Mouse (Mus musculus) naive thymus-derived CD4-positive, alpha-beta T cell, adult 2 months (primary cell): ENCODE measurements around the gene Tekt4.
A peak's percentile ranks its signal among the peaks of the same experiment; 100 is the strongest.

Experiments used
- DNase-seq: peaks from one replicate; pipeline ENCODE4 v3.0.0-alpha.2; 2011; ENCODE audit warnings: low read depth

The Tekt4 gene

DNA sequence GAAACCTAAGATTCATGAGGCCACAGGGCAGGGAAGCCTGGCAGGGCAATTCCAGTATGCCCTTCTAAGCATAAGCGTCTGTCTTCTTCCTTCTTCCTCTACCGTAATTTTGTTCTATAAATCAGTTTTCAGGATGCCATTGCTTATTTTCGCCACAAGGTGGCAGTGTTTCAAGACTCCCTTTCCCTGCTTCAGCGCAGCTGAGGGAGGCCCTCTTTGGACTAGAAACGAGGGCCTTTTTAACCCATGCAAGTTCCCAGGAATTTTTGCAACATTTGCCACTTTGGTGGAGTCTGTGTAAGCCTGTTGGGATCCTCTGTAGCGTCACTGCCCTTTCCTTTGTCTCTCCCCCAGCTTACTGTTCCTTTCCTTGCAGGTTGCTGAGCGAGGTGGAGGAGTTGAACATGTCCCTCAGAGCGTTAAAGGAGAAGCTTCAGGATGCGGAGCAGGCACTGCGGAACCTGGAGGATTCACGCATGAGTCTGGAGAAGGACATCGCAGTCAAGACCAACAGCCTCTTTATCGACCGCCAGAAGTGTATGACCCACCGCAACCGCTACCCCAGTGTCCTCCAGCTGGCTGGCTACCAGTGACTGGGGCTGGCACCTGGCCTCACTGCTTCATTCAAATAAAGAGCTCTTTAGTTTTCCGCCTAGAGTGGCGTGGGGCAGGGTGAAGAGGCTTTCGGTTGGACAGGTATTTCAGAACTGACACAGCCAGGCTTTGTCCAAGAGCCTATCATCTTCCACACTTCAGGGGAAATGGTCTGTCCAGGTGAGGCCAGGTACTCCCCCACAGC lies 21.7 kb downstream of the Tekt4 start:
- peak; percentile 75 for DNase-seq

DNA sequence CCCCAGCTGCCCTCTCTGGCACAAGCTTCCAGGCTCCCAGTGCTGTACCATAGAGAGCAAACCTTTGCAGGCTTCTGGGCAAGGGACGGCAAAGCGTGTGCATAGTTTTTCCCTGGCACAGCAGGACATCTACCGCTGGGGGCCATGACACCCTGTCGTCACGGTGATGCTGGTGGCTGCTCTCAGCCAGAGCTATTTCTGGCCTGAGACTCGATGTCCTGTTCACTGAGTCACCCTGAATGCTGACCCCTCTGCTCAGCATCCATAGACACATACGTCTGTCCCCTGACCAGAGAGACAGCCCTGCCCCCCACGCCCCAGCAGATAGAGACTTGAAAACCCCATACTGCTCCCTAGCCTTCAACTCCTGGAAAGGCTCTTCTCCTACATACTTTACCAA lies 25.7 kb downstream of the Tekt4 start:
- DNase-seq, result no peak

DNA sequence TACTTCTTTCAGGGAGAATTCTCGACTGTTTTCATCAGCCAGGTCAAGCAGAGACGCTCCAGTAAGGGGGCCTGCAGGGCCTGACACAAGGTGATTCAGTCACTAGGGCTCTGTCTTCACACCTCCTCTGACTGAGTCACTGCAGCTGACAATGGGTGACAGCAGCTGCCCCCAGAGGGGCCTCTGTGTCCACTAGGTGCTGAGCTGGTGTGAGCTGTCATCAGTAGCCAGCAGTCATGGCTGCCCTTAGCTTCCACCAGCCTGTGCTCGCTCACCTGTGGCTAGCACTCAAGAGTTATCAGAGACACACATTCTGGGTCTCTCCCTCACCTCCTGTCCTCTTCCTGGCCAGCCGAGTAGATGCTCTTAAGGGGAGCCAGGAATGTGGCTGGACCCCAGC lies 26.4 kb downstream of the Tekt4 start:
- no peak for DNase-seq

DNA sequence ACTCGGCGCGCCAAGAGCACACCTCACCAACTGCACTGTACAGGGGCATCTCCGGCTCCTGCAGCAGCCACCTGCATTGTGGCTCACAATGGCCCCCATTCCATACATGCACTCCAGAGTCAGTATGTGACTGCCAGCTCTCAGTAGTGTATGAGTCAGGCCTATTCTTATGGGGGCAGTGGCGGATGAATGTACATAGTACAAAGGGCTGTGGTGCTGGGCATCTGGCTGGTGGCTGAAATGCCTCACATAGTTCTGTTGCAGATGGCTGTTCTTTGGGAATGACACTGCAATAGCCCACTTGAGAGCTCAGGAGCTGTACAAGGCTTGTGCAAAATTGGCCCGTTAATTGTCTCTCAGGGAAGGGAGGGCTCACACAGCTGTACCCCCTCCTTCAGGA lies 27.7 kb downstream of the Tekt4 start:
- DNase-seq, result no peak

DNA sequence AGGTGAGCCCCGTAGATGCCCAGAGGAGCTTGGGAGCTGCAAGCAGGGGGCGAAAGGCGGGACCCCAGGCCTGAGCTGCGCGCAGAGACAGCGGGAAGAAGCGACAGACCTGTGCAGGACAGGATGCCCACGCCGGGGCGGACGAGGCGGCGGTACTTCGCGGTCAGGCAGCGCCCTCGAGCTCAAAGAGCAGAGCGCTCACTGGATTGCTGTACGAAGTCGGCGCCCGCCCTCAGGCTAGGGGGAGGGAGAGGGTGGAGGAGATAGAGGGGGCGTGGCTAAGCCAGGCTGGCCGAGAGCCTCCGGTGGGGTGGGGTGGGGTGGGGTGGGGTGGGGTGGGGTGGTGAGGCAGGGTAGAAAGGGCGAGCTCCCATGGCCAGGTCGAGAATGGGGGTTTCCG lies 42.6 kb downstream of the Tekt4 start, which contains the start of gene Sstr5:
Sstr5 (minus strand) TSS at position 276 of the 400 bp plus-strand sequence.
- no peak for DNase-seq

DNA sequence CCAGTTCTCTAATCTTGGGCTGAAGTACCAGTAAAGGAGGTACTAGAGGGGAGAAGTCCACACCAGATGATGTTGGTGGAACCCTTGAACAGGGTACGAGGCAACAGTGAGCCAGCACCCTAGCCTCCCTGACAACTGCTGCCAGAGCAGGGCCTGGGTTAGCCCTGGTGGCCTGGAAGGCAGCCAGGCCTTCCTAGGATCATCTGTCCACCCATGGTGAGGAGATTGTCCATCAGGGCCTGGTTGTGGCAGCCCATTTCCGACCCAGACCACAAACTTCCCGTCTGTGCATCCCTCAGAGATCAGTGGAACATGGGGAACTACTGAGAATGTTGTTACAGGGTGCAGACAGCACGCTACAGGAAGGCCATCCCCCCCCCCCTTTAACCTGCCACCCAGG lies 48.2 kb downstream of the Tekt4 start:
- no peak for DNase-seq

DNA sequence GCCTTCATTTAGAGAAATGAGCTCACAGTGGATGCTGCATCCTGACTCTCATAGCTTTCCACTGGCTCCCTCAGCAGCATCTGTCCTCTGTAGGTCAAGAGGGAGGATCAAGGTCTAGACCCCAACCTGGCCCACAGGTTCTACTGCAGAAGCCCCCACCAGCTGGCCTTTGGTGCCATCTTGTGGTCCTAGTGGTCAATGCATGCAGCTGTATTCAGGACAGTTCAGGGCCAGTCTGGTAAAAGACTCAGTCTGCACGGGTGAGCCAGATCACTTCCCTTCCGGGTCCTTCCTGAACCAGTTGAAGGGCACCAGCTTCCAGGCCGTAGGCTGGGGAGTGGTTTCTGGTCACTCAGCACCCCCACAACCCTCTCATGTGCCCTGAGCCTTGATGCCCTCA lies 53.4 kb downstream of the Tekt4 start:
- DNase-seq, result peak; percentile 16

DNA sequence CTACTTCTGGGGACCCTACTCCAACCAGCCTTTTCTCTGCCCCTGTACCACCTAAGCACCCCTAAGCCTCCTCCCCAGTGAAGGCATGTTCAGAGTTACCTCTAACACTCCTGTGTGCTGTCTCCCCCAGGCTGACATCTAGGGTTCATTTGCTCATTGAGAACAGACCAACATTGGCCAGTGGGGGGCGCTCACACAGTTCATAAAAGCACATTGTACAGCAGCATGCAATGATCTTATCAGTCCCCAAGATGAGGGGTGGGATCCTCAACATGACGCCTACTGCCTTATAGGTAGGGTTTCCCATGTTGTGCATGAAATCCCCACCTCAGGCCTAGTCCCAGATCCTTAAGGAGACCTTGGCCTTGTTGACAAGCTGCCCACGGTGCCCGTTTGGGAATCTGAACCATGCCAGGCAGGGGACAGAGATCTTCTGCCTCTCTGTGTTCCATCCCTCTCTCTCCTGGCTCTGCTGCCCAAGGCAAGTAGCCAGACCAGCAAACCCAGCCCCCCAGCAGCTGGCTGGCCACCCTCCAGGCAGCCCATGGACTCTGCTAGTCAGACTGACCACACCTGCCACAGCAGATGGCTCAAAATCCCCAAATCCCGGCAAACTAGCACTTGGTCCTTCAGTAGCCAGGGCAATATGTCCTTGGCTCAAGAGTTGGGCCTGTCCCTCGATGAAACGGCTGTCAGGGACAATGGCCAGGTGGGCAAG lies 54.6 kb downstream of the Tekt4 start:
- peak; percentile 32 for DNase-seq

DNA sequence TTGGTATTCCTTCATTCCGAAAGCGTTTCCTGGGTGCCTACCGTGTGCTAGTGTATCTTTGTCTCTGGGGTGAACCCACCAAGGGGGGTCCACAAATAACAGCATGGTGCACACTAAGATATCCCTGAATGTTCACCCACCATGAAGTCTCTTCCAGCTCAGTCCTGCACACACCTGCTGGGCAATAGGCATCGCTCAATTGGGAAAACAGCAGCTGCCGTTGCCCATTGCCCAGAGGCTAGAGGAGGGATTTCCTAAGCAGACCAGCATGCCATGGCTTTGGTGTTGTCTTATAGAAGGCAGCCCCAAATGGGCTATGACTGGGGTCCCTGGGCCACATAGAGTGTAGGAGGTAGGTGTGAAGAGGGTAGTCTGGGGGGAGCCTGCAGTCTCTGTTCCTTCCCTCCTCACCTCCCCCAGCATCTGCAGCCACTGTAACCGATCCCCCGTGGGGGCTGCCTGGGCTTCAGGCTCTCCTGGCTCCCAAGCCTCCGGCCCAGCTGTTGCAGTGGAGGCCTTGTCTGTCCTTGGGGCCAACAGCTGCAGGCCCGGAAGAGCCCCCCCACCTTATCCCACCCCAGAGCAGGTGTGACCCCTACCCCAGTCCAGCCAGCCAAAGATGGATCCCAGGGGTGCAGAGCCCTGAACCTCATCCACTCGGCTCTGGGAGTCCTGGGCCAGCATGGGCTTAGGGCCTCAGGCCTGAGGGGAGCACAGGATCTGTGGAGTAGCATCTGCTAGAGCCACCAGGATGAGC lies 55.8 kb downstream of the Tekt4 start:
- DNase-seq, result no peak

DNA sequence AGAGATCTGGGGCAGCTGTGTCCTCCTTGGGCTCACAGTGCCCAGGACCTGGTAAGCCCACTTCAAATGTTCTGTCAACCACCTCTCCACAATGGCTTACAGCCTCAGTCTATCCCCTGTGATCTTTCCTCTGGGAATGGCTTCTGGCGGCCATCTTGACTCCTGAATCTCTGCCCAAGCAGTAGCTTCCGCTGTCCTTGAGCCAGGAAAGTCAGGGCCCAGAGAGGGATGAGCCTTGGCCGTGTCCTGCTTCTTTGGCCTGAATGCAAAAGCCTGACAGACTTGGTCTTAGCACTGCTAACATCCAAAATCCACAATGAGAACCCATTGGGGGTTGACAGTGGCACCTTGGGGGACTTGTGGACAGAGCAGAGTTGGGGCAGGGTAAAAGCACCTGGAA lies 57.5 kb downstream of the Tekt4 start:
- no peak for DNase-seq

DNA sequence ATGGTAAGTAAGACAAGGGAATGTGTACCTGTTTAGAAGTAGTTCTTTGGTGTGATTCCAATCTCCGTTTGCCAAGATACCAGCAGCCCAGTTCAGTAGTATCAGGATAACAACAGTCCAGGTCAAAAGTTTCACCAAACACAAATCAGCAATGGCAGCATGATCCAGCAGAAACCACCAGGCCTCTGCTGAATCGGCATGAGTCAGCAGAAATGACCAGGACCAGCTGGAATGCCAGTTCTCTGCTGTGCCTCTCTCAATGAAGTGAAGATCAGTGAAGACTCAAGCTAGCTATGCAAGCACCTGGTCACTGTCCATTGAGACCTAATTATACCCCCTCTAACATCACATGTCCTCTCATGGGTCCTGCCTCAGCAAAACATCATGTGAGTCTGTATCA lies 59.6 kb downstream of the Tekt4 start:
- DNase-seq, result no peak

DNA sequence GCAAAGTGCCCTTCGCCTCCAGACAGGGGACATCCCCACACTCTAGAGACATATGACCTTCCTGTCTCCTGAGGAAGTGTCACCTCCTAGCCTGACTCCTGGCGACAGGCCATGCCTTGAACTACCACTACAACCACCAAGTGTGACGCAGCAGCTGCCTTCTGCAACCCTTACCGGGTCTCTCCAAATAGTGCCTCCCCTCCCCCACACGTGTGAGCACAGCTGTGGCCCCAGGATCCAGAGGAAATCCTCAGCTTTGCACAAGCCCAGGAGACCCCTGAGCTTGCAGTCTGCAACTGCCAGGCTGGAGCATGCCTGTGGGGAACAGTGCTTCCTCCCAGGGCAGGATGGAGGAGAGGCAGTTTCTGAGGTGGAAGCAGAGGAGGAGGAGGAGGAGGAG lies 61.9 kb downstream of the Tekt4 start:
- no peak for DNase-seq

DNA sequence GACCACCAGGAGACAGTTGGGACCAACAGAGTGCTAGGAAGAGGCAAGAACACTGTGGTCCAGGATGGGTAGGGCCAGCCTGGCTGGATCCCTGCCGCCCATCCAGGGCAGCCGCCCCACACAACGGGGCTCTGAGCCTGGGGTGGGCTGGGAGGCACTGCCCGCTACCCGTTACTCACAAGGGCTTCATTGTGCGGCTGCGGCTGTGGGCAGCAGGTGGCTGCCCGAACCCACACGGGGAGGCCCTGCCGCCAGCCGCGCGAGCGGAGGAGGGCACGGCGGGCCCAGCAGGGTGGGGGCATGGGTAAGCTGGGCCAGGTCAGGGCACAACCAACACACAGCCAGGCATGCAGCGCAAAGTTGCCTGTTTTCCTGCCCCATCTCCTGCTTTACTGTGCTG lies 63.7 kb downstream of the Tekt4 start:
- no peak for DNase-seq

DNA sequence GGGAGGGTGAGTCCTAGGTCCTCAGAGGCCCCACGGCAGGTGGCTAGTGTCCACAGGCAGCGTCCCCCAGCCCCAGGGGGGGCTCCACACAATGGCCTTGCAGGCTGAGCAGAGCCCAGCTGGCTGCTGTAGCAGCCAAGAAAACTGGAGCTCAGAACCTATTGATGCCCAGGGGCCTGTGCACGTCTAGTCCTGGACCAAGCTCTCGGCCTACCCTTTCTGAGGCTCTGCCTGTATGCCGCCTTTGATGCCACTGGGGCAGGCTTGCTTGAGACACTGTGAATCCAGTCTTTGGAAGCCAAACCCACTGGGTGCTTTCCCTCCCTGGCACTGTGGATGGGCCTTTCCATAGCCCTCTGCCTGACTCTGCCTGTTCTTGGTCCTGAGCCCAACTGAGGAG lies 65.1 kb downstream of the Tekt4 start:
- DNase-seq, result no peak

DNA sequence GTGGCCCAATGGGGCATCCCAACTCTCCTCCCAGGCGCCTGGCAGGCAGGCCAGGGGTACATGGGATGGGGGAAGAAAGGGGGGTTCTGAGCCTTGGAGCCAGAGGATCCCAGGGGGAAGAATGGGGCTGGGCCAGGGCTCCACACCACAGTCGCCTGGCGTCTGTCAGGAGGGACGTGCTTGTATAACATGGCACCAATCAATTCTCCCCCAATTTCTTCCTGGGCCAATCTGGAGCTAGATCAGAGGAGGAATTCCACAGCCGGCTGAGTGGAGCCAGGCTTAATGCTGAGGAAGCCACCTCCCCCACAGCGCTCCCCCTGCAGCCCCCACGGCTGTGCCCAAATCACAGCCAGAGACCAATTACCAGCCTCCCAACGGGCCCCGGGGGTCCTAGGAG lies 66.1 kb downstream of the Tekt4 start:
- no peak for DNase-seq

DNA sequence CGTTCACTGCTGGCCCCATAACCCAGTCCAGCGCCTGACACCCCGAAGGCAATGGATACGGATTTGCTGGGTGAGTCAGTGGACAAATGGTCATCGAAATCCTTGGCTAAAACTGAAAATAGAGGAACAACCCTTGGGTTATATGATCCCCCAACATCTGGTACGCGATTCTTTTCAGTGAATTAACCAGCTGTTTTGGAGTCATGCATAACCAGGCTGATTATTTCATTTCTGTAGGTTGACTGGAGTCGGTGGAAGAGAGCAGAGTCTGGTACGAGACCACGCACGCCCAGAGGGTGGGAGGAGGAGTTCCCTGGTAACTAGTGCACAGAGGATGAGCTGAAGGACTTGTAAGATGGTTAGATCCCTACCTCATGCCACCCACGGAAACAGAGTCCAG lies 67.7 kb downstream of the Tekt4 start:
- no peak for DNase-seq
